Mouse (Mus musculus) ES-Bruce4 (cell line): ENCODE results near the gene Acad10. TPM values are rescaled to one million over a fixed set of nuclear protein-coding genes. Genes with fewer than 3 reads are reported as not detected.

Source experiments
- H3K27ac ChIP-seq: 2 replicates; pipeline ENCODE4 v1.5.1; 2012; ENCODE audit warnings: low read length, inconsistent platforms; ENCODE audit not compliant: insufficient read depth
- H3K27me3 ChIP-seq: 2 replicates; pipeline ENCODE4 v1.6.1; 2012; ENCODE audit warnings: mild to moderate bottlenecking, low read length, inconsistent platforms; ENCODE audit not compliant: control insufficient read depth, poor library complexity, insufficient read depth, severe bottlenecking
- H3K36me3 ChIP-seq: 2 replicates; pipeline ENCODE4 v1.6.1; 2012; ENCODE audit warnings: inconsistent platforms, mild to moderate bottlenecking, low read length, moderate library complexity; ENCODE audit not compliant: control insufficient read depth, poor library complexity, insufficient read depth, severe bottlenecking
- H3K4me1 ChIP-seq: one replicate; pipeline ENCODE4 v1.8.1; 2011; ENCODE audit warnings: low read length; ENCODE audit not compliant: control insufficient read depth, insufficient read depth
- H3K4me3 ChIP-seq: 2 replicates; pipeline ENCODE4 v1.5.1; 2011; ENCODE audit warnings: low read depth, mild to moderate bottlenecking, low read length
- H3K9ac ChIP-seq: 2 replicates; pipeline ENCODE4 v1.6.1; 2012; ENCODE audit warnings: low read depth, mild to moderate bottlenecking, inconsistent platforms; ENCODE audit not compliant: poor library complexity, severe bottlenecking
- H3K9me3 ChIP-seq: replicated peaks from 2 replicates; pipeline ENCODE4 v1.6.1; 2012; ENCODE audit warnings: mild to moderate bottlenecking, low read length, inconsistent platforms; ENCODE audit not compliant: control insufficient read depth, poor library complexity, insufficient read depth, severe bottlenecking
- CTCF ChIP-seq: IDR thresholded peaks from one replicate; pipeline ENCODE4 v1.8.1; 2011; ENCODE audit warnings: low read depth, low read length
- EP300 ChIP-seq: IDR thresholded peaks from 2 replicates; pipeline ENCODE4 v1.6.1; 2011; ENCODE audit warnings: low read depth, low read length; ENCODE audit not compliant: insufficient read depth
- POLR2A ChIP-seq: IDR thresholded peaks from one replicate; pipeline ENCODE4 v1.8.1; 2011; ENCODE audit warnings: low read length; ENCODE audit not compliant: insufficient read depth
- polyA plus RNA-seq: library from polyadenylated mRNA; stranded (reverse); fragments of >200 nt; gene quantifications from 2 replicates; pipeline ENCODE4 v1.2.4, GENCODE M21; 2011; ENCODE audit warnings: low read depth; ENCODE audit not compliant: missing spikeins, insufficient read depth, insufficient read length

Acad10 gene
- polyA plus RNA-seq: 5.8 and 9.0 TPM in 2 replicates

DNA sequence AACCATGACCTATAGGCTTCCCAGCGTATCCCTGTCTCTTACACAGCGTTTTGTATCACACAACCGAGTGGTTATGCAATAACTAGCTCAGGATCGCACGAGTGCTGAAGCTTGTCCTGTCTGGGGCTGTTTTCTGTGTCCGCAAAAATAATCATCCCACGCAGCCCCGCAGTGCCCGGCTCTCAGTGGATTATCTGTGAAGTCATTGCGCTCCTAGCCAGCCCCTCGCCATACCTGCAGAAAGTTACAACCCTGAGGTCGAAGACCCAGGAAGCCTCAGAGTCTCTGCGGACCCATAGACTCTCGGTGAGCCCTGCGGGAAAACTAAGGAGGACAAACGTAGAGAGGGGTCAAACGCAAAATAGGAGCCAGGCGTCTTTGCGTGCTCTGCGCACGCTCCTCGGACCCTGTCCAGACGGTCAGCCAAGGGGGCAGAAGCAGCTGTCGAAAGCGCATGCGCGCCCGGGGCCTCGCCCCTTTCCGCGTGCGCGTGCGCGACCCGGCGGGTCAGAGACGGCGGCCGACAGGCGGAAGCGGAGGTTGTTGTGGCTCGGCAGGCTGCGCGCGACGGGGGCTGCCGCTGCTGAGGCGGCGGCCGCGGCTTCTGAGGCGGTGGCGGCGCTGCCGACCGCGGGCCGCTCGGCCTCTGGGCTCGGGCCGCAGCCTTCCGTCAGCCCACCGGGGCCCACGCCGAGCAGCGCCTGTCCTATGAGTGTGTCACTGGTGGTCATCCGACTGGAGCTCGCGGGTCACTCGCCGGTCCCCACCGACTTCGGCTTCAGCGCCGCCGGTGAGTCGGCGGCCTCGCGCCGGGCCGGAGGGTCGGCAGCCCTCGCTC, at the start of gene Acad10, which contains the start of gene Brap:
Gene Acad10 (minus strand): TSS at position 456 of the 838 bp plus-strand sequence.
Gene Brap (plus strand): TSS at position 505 of the 838 bp plus-strand sequence.
- TF ChIP-seq CTCF (no peak), EP300 (no peak), POLR2A (peak; percentile 91)
- H3K36me3 ChIP-seq: peaks cover 8% of the 10 kb centered on the region; the same call in 1 of the 2 replicates
- peak within 1 kb of the TSS; percentile 85 for H3K9ac ChIP-seq
- H3K4me3 ChIP-seq: peak within 1 kb of the TSS; percentile 95
- H3K27ac ChIP-seq: no peak within 1 kb of the TSS
- no peaks in the 10 kb centered on the region for H3K4me1 ChIP-seq
- H3K27me3 ChIP-seq: no peaks in the 10 kb centered on the region
- H3K9me3 ChIP-seq: no peaks in the 10 kb centered on the region

DNA sequence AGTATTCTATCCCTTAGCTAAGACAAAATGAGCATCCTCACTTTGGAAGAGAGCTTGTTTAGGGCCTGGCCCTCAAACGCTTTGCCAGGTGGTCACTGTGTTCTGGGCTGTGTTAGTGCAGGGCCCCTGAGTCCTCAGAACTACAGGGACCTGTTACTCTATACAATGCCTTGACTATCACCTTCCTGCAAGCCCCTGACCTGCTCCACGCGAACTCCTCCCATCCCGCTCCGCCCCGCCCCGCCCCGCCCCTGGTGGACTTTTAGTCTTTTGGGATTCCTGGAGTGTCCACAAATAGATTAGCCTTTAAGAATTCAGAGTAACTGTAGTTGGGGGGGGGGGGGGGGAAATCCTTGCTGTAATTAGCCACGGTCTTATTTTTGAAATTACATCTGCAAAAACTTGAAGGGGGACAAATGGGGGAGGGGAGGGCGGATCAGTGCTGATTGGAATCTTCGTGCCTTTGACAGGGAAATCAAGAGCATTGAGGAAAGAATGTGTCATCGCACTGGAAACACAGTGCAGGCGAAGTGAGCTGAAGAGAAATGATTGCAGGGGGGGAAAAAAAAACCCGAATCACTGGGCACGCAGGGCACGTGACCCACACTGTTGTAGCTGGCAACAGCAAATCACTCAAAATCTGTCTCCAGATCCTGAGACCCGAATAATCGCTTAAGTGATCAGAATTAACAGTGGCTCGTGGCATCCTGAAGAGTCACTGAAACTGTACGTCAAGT, 44.4 kb upstream of the Acad10 start:
- H3K27ac ChIP-seq: peak overlapping the region; percentile 87
- H3K36me3 ChIP-seq: no peaks in the 10 kb centered on the region
- H3K4me3 ChIP-seq: peak overlapping the region; percentile 30
- H3K4me1 ChIP-seq: peaks cover 6% of the 10 kb centered on the region
- no peaks in the 10 kb centered on the region for H3K9me3 ChIP-seq
- TF ChIP-seq EP300 (0 out of 2 replicates have a peak, but pooled peaks have one; percentile 53), CTCF (no peak)
- H3K27me3 ChIP-seq: no peaks in the 10 kb centered on the region
- H3K9ac ChIP-seq: peak overlapping the region; percentile 23; the same call in 1 of the 2 replicates

DNA sequence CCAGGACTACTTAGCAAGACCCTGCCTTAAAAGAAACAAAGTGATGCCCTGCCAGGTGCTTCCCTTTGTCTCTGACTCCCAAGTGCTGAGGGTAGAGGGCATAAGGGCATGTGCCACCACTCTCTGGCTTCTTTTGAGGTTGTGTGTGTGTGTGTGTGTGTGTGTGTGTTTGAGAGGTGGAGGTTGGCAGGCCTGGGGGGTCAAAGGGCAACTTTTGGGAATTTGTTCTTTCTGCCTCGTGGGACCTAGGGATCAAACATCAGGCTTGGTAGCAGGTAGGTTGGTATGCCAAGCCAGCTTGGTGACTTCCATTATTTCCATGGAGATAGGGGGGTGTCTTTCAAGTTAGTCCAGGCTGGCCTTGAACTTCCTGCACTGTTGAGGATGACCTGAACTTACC, 43.0 kb upstream of the Acad10 start:
- Histone ChIP-seq H3K27ac (no peak overlapping the region), H3K9ac (no peak overlapping the region), H3K4me3 (no peak overlapping the region), H3K36me3 (no peaks in the 10 kb centered on the region), H3K27me3 (no peaks in the 10 kb centered on the region), H3K9me3 (no peaks in the 10 kb centered on the region), H3K4me1 (peaks cover 6% of the 10 kb centered on the region)
- TF ChIP-seq CTCF (no peak), POLR2A (no peak), EP300 (no peak)

DNA sequence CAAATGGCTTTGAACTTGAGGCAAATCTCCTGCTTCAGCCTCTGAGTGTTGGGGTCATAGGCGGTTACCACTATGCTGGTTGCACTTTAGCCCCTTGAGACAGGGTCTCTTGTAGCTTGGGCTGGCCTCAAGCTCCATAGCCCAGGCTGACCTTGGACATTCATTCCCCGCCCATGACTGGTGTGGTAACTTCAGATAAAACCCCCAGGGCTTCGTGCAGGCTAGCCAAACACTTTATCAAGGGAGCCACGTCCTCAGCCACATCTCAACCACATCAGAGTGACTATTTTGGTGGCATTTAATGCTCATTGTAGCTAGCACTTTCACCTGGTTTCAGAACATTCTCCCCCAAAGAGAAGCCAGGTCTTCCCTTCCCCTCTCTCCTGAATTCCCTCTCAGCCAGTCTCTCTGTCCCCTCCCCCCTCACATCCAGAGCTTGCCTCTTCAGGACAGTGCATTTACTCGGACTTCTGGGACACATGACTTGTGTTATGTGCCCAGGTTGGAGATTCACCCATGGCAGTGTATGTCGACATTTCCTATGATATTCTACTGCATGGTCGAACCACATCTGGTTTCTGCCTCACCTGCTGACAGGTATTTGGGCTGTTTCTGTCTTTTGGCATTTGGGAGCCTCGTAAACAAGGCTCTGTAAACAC, 40.9 kb upstream of the Acad10 start:
- H3K27me3 ChIP-seq: no peaks in the 10 kb centered on the region
- TF ChIP-seq CTCF: no peak
- TF ChIP-seq POLR2A: no peak
- TF ChIP-seq EP300: no peak
- H3K9me3 ChIP-seq: no peaks in the 10 kb centered on the region
- H3K4me3 ChIP-seq: no peak overlapping the region
- no peak overlapping the region for H3K9ac ChIP-seq
- H3K36me3 ChIP-seq: no peaks in the 10 kb centered on the region
- H3K4me1 ChIP-seq: peaks cover 6% of the 10 kb centered on the region
- no peak overlapping the region for H3K27ac ChIP-seq

DNA sequence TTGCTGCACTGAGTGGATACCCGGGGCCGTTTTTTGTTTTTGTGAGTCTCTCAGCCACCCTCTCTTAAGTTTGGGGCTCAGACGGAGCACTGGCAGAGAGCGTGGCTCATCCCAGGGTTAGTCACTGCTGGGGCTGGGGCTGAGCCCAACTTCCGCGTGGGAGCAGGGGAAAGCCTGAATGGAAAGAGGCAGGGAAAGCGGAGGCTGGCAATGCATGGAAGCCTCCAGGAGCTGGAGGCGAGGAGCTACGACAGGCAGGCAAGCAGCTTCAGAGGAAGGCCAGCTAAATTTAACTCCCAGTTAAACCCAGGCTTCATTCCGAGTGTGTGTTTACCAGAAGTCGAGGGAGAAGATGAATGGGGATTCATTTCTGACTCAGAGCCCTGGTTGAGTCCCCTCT, 40.2 kb upstream of the Acad10 start:
- H3K9ac ChIP-seq: peak overlapping the region; percentile 63
- H3K36me3 ChIP-seq: no peaks in the 10 kb centered on the region
- no peaks in the 10 kb centered on the region for H3K9me3 ChIP-seq
- H3K4me3 ChIP-seq: no peak overlapping the region
- no peaks in the 10 kb centered on the region for H3K27me3 ChIP-seq
- H3K4me1 ChIP-seq: peaks cover 6% of the 10 kb centered on the region
- no peak for TF ChIP-seq CTCF
- TF ChIP-seq POLR2A: no peak
- TF ChIP-seq EP300: no peak
- H3K27ac ChIP-seq: no peak overlapping the region

DNA sequence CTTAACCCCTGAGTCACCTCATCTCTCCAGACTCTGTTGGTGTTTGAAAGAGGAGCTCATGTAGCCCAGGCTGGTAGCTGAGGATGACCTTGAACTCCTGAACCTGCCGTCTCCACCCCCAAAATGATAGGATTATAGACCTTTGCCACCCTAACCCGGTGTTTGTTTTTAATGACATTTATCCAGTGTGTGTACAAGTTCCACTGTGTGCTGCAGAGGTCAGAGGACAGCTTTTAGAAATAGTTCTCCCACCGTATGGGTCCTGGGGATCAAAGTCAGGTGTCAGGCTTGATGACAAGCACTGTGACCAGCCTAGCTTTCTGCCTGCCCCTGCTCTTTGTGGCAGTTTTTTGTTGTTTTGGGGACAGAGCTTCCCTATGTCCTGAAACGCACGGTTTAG, 39.6 kb upstream of the Acad10 start:
- Histone ChIP-seq H3K36me3 (no peaks in the 10 kb centered on the region), H3K27ac (no peak overlapping the region), H3K4me3 (no peak overlapping the region), H3K9ac (0 out of 2 replicates have a peak overlapping the region, but pooled peaks have one; percentile 63), H3K9me3 (no peaks in the 10 kb centered on the region), H3K27me3 (no peaks in the 10 kb centered on the region), H3K4me1 (peaks cover 6% of the 10 kb centered on the region)
- TF ChIP-seq EP300 (no peak), POLR2A (no peak), CTCF (no peak)
